In genomic region chr8:113851655-113852054, GRCm38 (mm10) we compare ENCODE assay signal across 10 mouse cellular contexts. TPM values are rescaled to one million over a fixed set of nuclear protein-coding genes. Genes with fewer than 3 reads are reported as not detected.
DNase-seq lines count a peak whose midpoint lies in the region; ATAC-seq lines count a peak whose summit lies in the region.
"Had no signal": no experiment of that assay in that cellular context is flagged by ENCODE, and none has a peak within 500 bp of the region (broad histone marks: within the 10 kb centered on the region; RNA-seq: fewer than 3 reads in every experiment).

No protein-coding gene starts in this region.

- H3K9me3 ChIP-seq in heart, embryonic 10.5 days = no peaks in the 10 kb centered on the region
- peaks cover 3% of the 10 kb centered on the region; the same call in 1 of the 2 replicates for H3K9me3 ChIP-seq in heart, embryonic 12.5 days (replicated peaks)
- 0 out of 2 replicates have a peak, but pooled peaks cover 2% of the 10 kb centered on the region for H3K9me3 ChIP-seq in midbrain, embryonic 14.5 days (ENCODE audit: control insufficient read depth, low read length)
- no peaks in the 10 kb centered on the region for H3K9me3 ChIP-seq in midbrain, embryonic 16.5 days (replicated peaks; ENCODE audit: control insufficient read depth, low read length, poor library complexity, severe bottlenecking)
- H3K9me3 ChIP-seq: embryonic facial prominence, embryonic 15.5 days had no signal

- H3K4me2 ChIP-seq in heart, embryonic 12.5 days = no peak overlapping the region
- H3K4me2 ChIP-seq in midbrain, embryonic 14.5 days (ENCODE audit: low read length) = no peak overlapping the region
- H3K4me2 ChIP-seq in midbrain, embryonic 16.5 days (ENCODE audit: low read length) = no peak overlapping the region
- H3K4me2 ChIP-seq: embryonic facial prominence, embryonic 15.5 days had no signal

- peak; percentile 27 for DNase-seq in heart, embryonic 10.5 days (ENCODE audit: low spot score)
- peak; percentile 31 for DNase-seq in midbrain, embryonic 14.5 days
- peak; percentile 60 for DNase-seq in R1 (ENCODE audit: low read depth, low spot score)
- DNase-seq in naive thymus-derived CD4-positive, alpha-beta T cell, adult 2 months (ENCODE audit: low read depth) = peak; percentile 5
- DNase-seq in thymus, postnatal 10 days (ENCODE audit: low spot score in 2 of 2) = no peak
- no peak for DNase-seq in urinary bladder, postnatal 4 days (ENCODE audit: low spot score in 2 of 2)
- DNase-seq: kidney, adult 9 months had no signal

- no peaks in the 10 kb centered on the region for H3K36me3 ChIP-seq in heart, embryonic 10.5 days
- no peaks in the 10 kb centered on the region for H3K36me3 ChIP-seq in heart, embryonic 12.5 days
- no peaks in the 10 kb centered on the region for H3K36me3 ChIP-seq in midbrain, embryonic 14.5 days (ENCODE audit: control insufficient read depth, insufficient read depth, low read length)
- H3K36me3 ChIP-seq in midbrain, embryonic 16.5 days (ENCODE audit: control insufficient read depth, insufficient read depth, low read length) = no peaks in the 10 kb centered on the region
- H3K36me3 ChIP-seq: embryonic facial prominence, embryonic 15.5 days had no signal

- peaks cover 49% of the 10 kb centered on the region for H3K27me3 ChIP-seq in heart, embryonic 10.5 days (ENCODE audit: insufficient read depth, poor library complexity, severe bottlenecking)
- H3K27me3 ChIP-seq in heart, embryonic 12.5 days (replicated peaks) = peaks cover 47% of the 10 kb centered on the region
- peaks cover 14% of the 10 kb centered on the region; the same call in 1 of the 2 replicates for H3K27me3 ChIP-seq in midbrain, embryonic 14.5 days (ENCODE audit: control insufficient read depth, insufficient read depth, low read length)
- 0 out of 2 replicates have a peak, but pooled peaks cover 3% of the 10 kb centered on the region for H3K27me3 ChIP-seq in midbrain, embryonic 16.5 days (ENCODE audit: control insufficient read depth, insufficient read depth, low read depth, low read length)

- peaks cover 14% of the 10 kb centered on the region for H3K4me1 ChIP-seq in heart, embryonic 10.5 days
- peaks cover 12% of the 10 kb centered on the region for H3K4me1 ChIP-seq in heart, embryonic 12.5 days (replicated peaks)
- H3K4me1 ChIP-seq in midbrain, embryonic 14.5 days (ENCODE audit: control insufficient read depth, insufficient read depth, low read length) = no peaks in the 10 kb centered on the region
- 0 out of 2 replicates have a peak, but pooled peaks cover 8% of the 10 kb centered on the region for H3K4me1 ChIP-seq in midbrain, embryonic 16.5 days (ENCODE audit: control insufficient read depth, insufficient read depth, low read length)

- H3K9ac ChIP-seq in heart, embryonic 12.5 days = no peak overlapping the region
- no peak overlapping the region for H3K9ac ChIP-seq in midbrain, embryonic 14.5 days (replicated peaks; ENCODE audit: low read length)
- H3K9ac ChIP-seq in midbrain, embryonic 16.5 days (ENCODE audit: low read depth, low read length) = no peak overlapping the region
- H3K9ac ChIP-seq: embryonic facial prominence, embryonic 15.5 days had no signal

- no peak for ATAC-seq in heart, embryonic 12.5 days (ENCODE audit: insufficient number of reproducible peaks, low FRiP score)
- no peak for ATAC-seq in midbrain, embryonic 14.5 days (ENCODE audit: low FRiP score, low TSS enrichment)
- ATAC-seq in midbrain, embryonic 16.5 days = no peak

- no peak overlapping the region for H3K27ac ChIP-seq in heart, embryonic 10.5 days
- H3K27ac ChIP-seq in heart, embryonic 12.5 days (ENCODE audit: poor library complexity, severe bottlenecking) = no peak overlapping the region
- H3K27ac ChIP-seq in midbrain, embryonic 14.5 days (replicated peaks; ENCODE audit: low read depth, low read length) = no peak overlapping the region
- no peak overlapping the region for H3K27ac ChIP-seq in midbrain, embryonic 16.5 days (ENCODE audit: low read length)
- H3K27ac ChIP-seq: embryonic facial prominence, embryonic 15.5 days had no signal

- no peak overlapping the region for H3K4me3 ChIP-seq in heart, embryonic 10.5 days
- H3K4me3 ChIP-seq in heart, embryonic 12.5 days = no peak overlapping the region
- H3K4me3 ChIP-seq in midbrain, embryonic 14.5 days (replicated peaks; ENCODE audit: low read depth, low read length) = no peak overlapping the region
- no peak overlapping the region for H3K4me3 ChIP-seq in midbrain, embryonic 16.5 days (ENCODE audit: low read depth, low read length)
- H3K4me3 ChIP-seq: embryonic facial prominence, embryonic 15.5 days had no signal

- 36% methylated on average over 4 of the region's 4 CpGs for WGBS in heart, embryonic 10.5 days
- 32% methylated on average over 4 of the region's 4 CpGs for WGBS in heart, embryonic 12.5 days
- WGBS in midbrain, embryonic 14.5 days = 45% methylated on average over 4 of the region's 4 CpGs
- WGBS in midbrain, embryonic 16.5 days = 47% methylated on average over 4 of the region's 4 CpGs

RNA-seq across cellular contexts. Expression of gene Adamts18, which starts 3.1 kb away (rescaled TPM):
- polyA plus RNA-seq in heart, embryonic 10.5 days (2016; fragmentation: Nextera tagmentation; extraction: Ambion mirVana) = 1.2 and 5.2 TPM in 2 replicates
- polyA plus RNA-seq in heart, embryonic 12.5 days (2016; fragmentation: Nextera tagmentation; extraction: Ambion mirVana) = 0.50 and 0.89 TPM in 2 replicates
- polyA plus RNA-seq in midbrain, embryonic 14.5 days (2014; fragmentation: Nextera tagmentation; extraction: Ambion mirVana) = 2.6 and 3.0 TPM in 2 replicates
- polyA plus RNA-seq in midbrain, embryonic 16.5 days (2015; fragmentation: Nextera tagmentation; extraction: Ambion mirVana) = 2.1 and 3.8 TPM in 2 replicates

Comparison
In these comparisons a context has a peak if more than half of its experiments do, and no peak if none do; other contexts are left out.
1. DNase-seq: peak in heart, embryonic 10.5 days (single experiment), midbrain, embryonic 14.5 days (single experiment), R1 (single experiment) and naive thymus-derived CD4-positive, alpha-beta T cell, adult 2 months (single experiment); none in thymus, postnatal 10 days (0 of 2) and urinary bladder, postnatal 4 days (0 of 2).